Mouse (Mus musculus): Measurements from ENCODE around the gene Rnf151.

GRCm38 (mm10) chr17:24732233-24732935 lies 14.5 kb upstream of the Rnf151 start:
- no peak for TF ChIP-seq EP300 (IDR thresholded peaks at IDR 0.05)
- TF ChIP-seq CTCF (IDR thresholded peaks at IDR 0.05): no peak

Measured in lung, postnatal 0 days (tissue).